In the genomic region with DNA sequence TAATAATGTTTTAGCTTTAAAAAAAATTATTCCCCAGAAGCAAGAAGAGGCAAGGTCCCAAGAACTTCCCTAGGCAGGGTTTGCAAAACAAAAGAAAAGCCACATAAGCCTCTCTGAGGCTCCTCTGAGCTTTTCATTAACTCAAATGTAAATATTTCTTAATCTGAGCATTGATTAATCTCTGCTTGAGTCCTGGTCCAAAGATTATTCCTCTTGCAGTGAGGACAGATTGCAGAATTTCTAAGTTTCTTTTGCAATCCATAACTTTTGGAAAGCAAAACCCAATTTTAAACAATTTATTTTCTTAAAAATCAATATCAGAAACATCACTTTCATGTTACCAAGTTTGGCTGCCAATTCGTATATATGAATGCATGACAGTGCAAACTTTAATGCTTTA, we compare ENCODE assay signal across 38 mouse cellular contexts. TPM values are rescaled to one million over a fixed set of nuclear protein-coding genes. Genes with fewer than 3 reads are reported as not detected.
"Had no signal": no experiment of that assay in that cellular context is flagged by ENCODE, and none has a peak within 500 bp of the region (broad histone marks: within the 10 kb centered on the region; RNA-seq: fewer than 3 reads in every experiment).

No protein-coding gene starts in this region.

- ATAC-seq: forebrain, embryonic 13.5 days; forebrain, embryonic 14.5 days; forebrain, embryonic 15.5 days; forebrain, embryonic 16.5 days; forebrain, postnatal 0 days had no signal

- H3K27ac ChIP-seq: embryonic facial prominence, embryonic 10.5 days; embryonic facial prominence, embryonic 12.5 days; embryonic facial prominence, embryonic 13.5 days; embryonic facial prominence, embryonic 15.5 days; forebrain, embryonic 10.5 days; forebrain, embryonic 12.5 days; forebrain, embryonic 13.5 days; forebrain, embryonic 15.5 days; gastrocnemius, adult 2 months had no signal

- H3K9me3 ChIP-seq: embryonic facial prominence, embryonic 12.5 days; embryonic facial prominence, embryonic 13.5 days; embryonic facial prominence, embryonic 15.5 days; forebrain, embryonic 10.5 days; forebrain, embryonic 12.5 days; forebrain, embryonic 13.5 days; forebrain, embryonic 15.5 days had no signal

- H3K9ac ChIP-seq: embryonic facial prominence, embryonic 12.5 days; embryonic facial prominence, embryonic 13.5 days; embryonic facial prominence, embryonic 15.5 days; forebrain, embryonic 12.5 days; forebrain, embryonic 13.5 days; forebrain, embryonic 15.5 days; forebrain, postnatal 0 days had no signal

- H3K4me1 ChIP-seq: embryonic facial prominence, embryonic 10.5 days; embryonic facial prominence, embryonic 12.5 days; embryonic facial prominence, embryonic 13.5 days; embryonic facial prominence, embryonic 15.5 days; forebrain, embryonic 10.5 days; forebrain, embryonic 12.5 days; forebrain, embryonic 13.5 days; forebrain, embryonic 15.5 days had no signal

- H3K4me2 ChIP-seq: embryonic facial prominence, embryonic 12.5 days; embryonic facial prominence, embryonic 13.5 days; embryonic facial prominence, embryonic 15.5 days; forebrain, embryonic 12.5 days; forebrain, embryonic 13.5 days; forebrain, embryonic 15.5 days had no signal

- DNase-seq: cerebellum, adult 2 months; cerebellum, adult 8-10 months; cerebellum, adult 9-10 months; cerebellum, adult 9-11 months; cerebellum, postnatal 10 days; cerebellum, postnatal 14 days; cerebellum, postnatal 25 days; cerebellum, postnatal 36 days; embryo, embryonic 11 days; forebrain, postnatal 0 days; gastrocnemius, adult 2 months; gastrocnemius, postnatal 10 days; gastrocnemius, postnatal 14 days; gastrocnemius, postnatal 25 days; gastrocnemius, postnatal 36 days; heart, adult 18-20 months had no signal

- H3K36me3 ChIP-seq: embryonic facial prominence, embryonic 10.5 days; embryonic facial prominence, embryonic 12.5 days; embryonic facial prominence, embryonic 13.5 days; embryonic facial prominence, embryonic 15.5 days; forebrain, embryonic 10.5 days; forebrain, embryonic 12.5 days; forebrain, embryonic 15.5 days had no signal

- H3K27me3 ChIP-seq: embryonic facial prominence, embryonic 12.5 days; embryonic facial prominence, embryonic 13.5 days; embryonic facial prominence, embryonic 15.5 days; forebrain, embryonic 12.5 days; forebrain, embryonic 13.5 days; forebrain, embryonic 15.5 days had no signal

- H3K4me3 ChIP-seq: embryonic facial prominence, embryonic 10.5 days; embryonic facial prominence, embryonic 12.5 days; embryonic facial prominence, embryonic 13.5 days; embryonic facial prominence, embryonic 15.5 days; erythroblast, embryonic 14.5 days; forebrain, embryonic 10.5 days; forebrain, embryonic 12.5 days; forebrain, embryonic 13.5 days; forebrain, embryonic 15.5 days; gastrocnemius, adult 2 months had no signal

RNA-seq across cellular contexts. Expression of gene Cyp2d12, which starts 18.0 kb away (rescaled TPM):
- total RNA-seq: common myeloid progenitor, adult 5-6 weeks; forebrain, postnatal 0 days; gastrocnemius, adult 18-20 months; gastrocnemius, adult 2 months; gastrocnemius, adult 8-10 months; gastrocnemius, postnatal 10 days; gastrocnemius, postnatal 14 days; gastrocnemius, postnatal 25 days; gastrocnemius, postnatal 36 days; gastrocnemius, postnatal 4 days; granulocyte monocyte progenitor cell, adult 5-6 weeks; heart, adult 18-20 months had no signal
- polyA plus RNA-seq: cerebellum, adult 2 months; cortical plate, adult 2 months; embryonic facial prominence, embryonic 10.5 days; embryonic facial prominence, embryonic 11.5 days; embryonic facial prominence, embryonic 12.5 days; embryonic facial prominence, embryonic 13.5 days; embryonic facial prominence, embryonic 14.5 days; embryonic facial prominence, embryonic 15.5 days; erythroblast, embryonic 14.5 days; forebrain, embryonic 10.5 days; forebrain, embryonic 11.5 days; forebrain, embryonic 12.5 days; forebrain, embryonic 13.5 days; forebrain, embryonic 14.5 days; forebrain, embryonic 15.5 days; forebrain, embryonic 16.5 days; forebrain, postnatal 0 days; frontal cortex, adult 2 months; gonadal fat pad, adult 2 months had no signal

RNA-seq across cellular contexts. Expression of gene Cyp2d34, which starts 47.9 kb away (rescaled TPM):
- total RNA-seq: common myeloid progenitor, adult 5-6 weeks; forebrain, postnatal 0 days; gastrocnemius, adult 18-20 months; gastrocnemius, adult 2 months; gastrocnemius, adult 8-10 months; gastrocnemius, postnatal 10 days; gastrocnemius, postnatal 14 days; gastrocnemius, postnatal 25 days; gastrocnemius, postnatal 36 days; gastrocnemius, postnatal 4 days; granulocyte monocyte progenitor cell, adult 5-6 weeks; heart, adult 18-20 months had no signal
- polyA plus RNA-seq: cerebellum, adult 2 months; cortical plate, adult 2 months; embryonic facial prominence, embryonic 10.5 days; embryonic facial prominence, embryonic 11.5 days; embryonic facial prominence, embryonic 12.5 days; embryonic facial prominence, embryonic 13.5 days; embryonic facial prominence, embryonic 14.5 days; embryonic facial prominence, embryonic 15.5 days; erythroblast, embryonic 14.5 days; forebrain, embryonic 10.5 days; forebrain, embryonic 11.5 days; forebrain, embryonic 12.5 days; forebrain, embryonic 13.5 days; forebrain, embryonic 14.5 days; forebrain, embryonic 15.5 days; forebrain, embryonic 16.5 days; forebrain, postnatal 0 days; frontal cortex, adult 2 months; gonadal fat pad, adult 2 months had no signal
